In the genomic region with DNA sequence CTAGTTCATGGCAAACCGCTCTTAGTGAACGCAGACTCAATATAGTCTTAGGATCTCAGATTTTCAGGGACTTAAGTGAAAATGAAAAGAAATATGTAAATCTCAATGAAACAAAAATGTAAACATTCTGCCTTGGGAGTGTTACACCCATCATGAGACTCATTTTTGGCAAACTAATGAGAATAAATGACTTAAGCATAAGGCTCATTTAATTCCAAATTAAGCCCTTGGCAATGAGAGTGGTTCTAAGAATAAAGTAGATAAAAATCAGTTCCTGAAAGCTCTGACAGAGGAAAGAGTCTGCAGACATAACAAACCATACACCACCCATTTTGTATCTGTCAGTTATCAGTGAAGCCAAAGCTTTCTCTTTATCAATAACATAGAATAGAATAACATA, we compare ENCODE assay signal across 29 mouse cellular contexts.
DNase-seq lines count a peak whose midpoint lies in the region; ATAC-seq lines count a peak whose summit lies in the region.
"Had no signal": no experiment of that assay in that cellular context is flagged by ENCODE, and none has a peak within 500 bp of the region (broad histone marks: within the 10 kb centered on the region; RNA-seq: fewer than 3 reads in every experiment).

No protein-coding gene starts in this region.

- WGBS in forebrain, embryonic 14.5 days: 87% methylated on average over 2 of the region's 2 CpGs
- 95% methylated on average over 2 of the region's 2 CpGs for WGBS in forebrain, embryonic 10.5 days

- DNase-seq in forebrain, embryonic 14.5 days (ENCODE audit: low spot score): peak; percentile 53
- DNase-seq in forebrain, embryonic 10.5 days (ENCODE audit: extremely low spot score, low spot score): no peak
- DNase-seq in frontal cortex, adult 2 months (ENCODE audit: extremely low spot score in 1 of 2, low spot score in 1 of 2): no peak
- DNase-seq in brain, adult 2 months (ENCODE audit: low read depth, low spot score): peak; percentile 31
- peak; percentile 29 for DNase-seq in telencephalon, adult 2 months (ENCODE audit: low read depth, low spot score)
- no peak for DNase-seq in cerebellum, postnatal 25 days
- DNase-seq: adrenal gland, postnatal 10 days; adrenal gland, postnatal 36 days; B cell, adult 2 months; cerebellum, adult 11-12 months; cerebellum, adult 8-10 months; cerebellum, postnatal 10 days; gastrocnemius, adult 2 months; gastrocnemius, postnatal 14 days; heart, adult 18-20 months; heart, postnatal 36 days; kidney, adult 11 months; kidney, adult 8-10 months had no signal

- H3K36me3 ChIP-seq in forebrain, embryonic 14.5 days (ENCODE audit: control insufficient read depth, insufficient read depth, low read length): no peaks in the 10 kb centered on the region
- no peaks in the 10 kb centered on the region for H3K36me3 ChIP-seq in forebrain, embryonic 10.5 days (replicated peaks)
- H3K36me3 ChIP-seq: embryonic facial prominence, embryonic 12.5 days; G1E; hindbrain, embryonic 13.5 days; intestine, embryonic 15.5 days had no signal

- H3K9ac ChIP-seq in forebrain, embryonic 14.5 days (ENCODE audit: low read length): no peak overlapping the region
- H3K9ac ChIP-seq: embryonic facial prominence, embryonic 12.5 days; hindbrain, embryonic 13.5 days; intestine, embryonic 15.5 days had no signal

- H3K27me3 ChIP-seq in forebrain, embryonic 14.5 days (replicated peaks; ENCODE audit: control insufficient read depth, insufficient read depth, low read length): no peaks in the 10 kb centered on the region
- peaks cover 70% of the 10 kb centered on the region for H3K27me3 ChIP-seq in forebrain, embryonic 10.5 days (ENCODE audit: poor library complexity, severe bottlenecking)
- H3K27me3 ChIP-seq: CH12.LX; embryonic facial prominence, embryonic 12.5 days; hindbrain, embryonic 13.5 days; intestine, embryonic 15.5 days; Patski had no signal

- no peaks in the 10 kb centered on the region for H3K9me3 ChIP-seq in forebrain, embryonic 14.5 days (replicated peaks; ENCODE audit: control insufficient read depth, low read length)
- peaks cover 9% of the 10 kb centered on the region for H3K9me3 ChIP-seq in forebrain, embryonic 10.5 days
- H3K9me3 ChIP-seq: embryonic facial prominence, embryonic 12.5 days; hindbrain, embryonic 10.5 days; hindbrain, embryonic 13.5 days; intestine, embryonic 15.5 days had no signal

- no peak overlapping the region for H3K27ac ChIP-seq in forebrain, embryonic 14.5 days (ENCODE audit: low read depth, low read length)
- H3K27ac ChIP-seq in forebrain, embryonic 10.5 days: no peak overlapping the region
- H3K27ac ChIP-seq: embryonic facial prominence, embryonic 12.5 days; gastrocnemius, adult 2 months; hindbrain, embryonic 10.5 days; hindbrain, embryonic 13.5 days; intestine, embryonic 15.5 days had no signal

- H3K4me1 ChIP-seq in forebrain, embryonic 14.5 days (ENCODE audit: control insufficient read depth, insufficient read depth, low read length): peaks cover 4% of the 10 kb centered on the region
- H3K4me1 ChIP-seq in forebrain, embryonic 10.5 days: peaks cover 33% of the 10 kb centered on the region
- H3K4me1 ChIP-seq: embryonic facial prominence, embryonic 12.5 days; intestine, embryonic 15.5 days had no signal

- H3K4me3 ChIP-seq in forebrain, embryonic 14.5 days (ENCODE audit: low read depth, low read length): no peak overlapping the region
- H3K4me3 ChIP-seq in forebrain, embryonic 10.5 days: no peak overlapping the region
- H3K4me3 ChIP-seq: embryonic facial prominence, embryonic 12.5 days; erythroblast, embryonic 14.5 days; gastrocnemius, adult 2 months; hindbrain, embryonic 10.5 days; hindbrain, embryonic 13.5 days; intestine, embryonic 15.5 days had no signal

- ATAC-seq in forebrain, embryonic 14.5 days: no peak
- ATAC-seq in frontal cortex, adult (ENCODE audit: low TSS enrichment): peak; percentile 31; the same call in 1 of the 2 replicates
- ATAC-seq: hindbrain, embryonic 16.5 days; intestine, embryonic 15.5 days; Patski had no signal

- H3K4me2 ChIP-seq in forebrain, embryonic 14.5 days (ENCODE audit: low read length): no peak overlapping the region
- H3K4me2 ChIP-seq: embryonic facial prominence, embryonic 12.5 days; heart, embryonic 11.5 days; hindbrain, embryonic 13.5 days; intestine, embryonic 15.5 days had no signal

Comparison
In these comparisons a context has a peak if more than half of its experiments do, and no peak if none do; other contexts are left out.
1. DNase-seq: peak in forebrain, embryonic 14.5 days (single experiment), brain, adult 2 months (single experiment) and telencephalon, adult 2 months (single experiment); none in forebrain, embryonic 10.5 days (single experiment), frontal cortex, adult 2 months (0 of 2) and cerebellum, postnatal 25 days (0 of 2).